Mouse (Mus musculus) B cell, adult 67 days (primary cell): ENCODE results near the gene Zbtb16. TPM values are rescaled to one million over a fixed set of nuclear protein-coding genes. Genes with fewer than 3 reads are reported as not detected.

Experiments
- total RNA-seq, 2 experiments: library from RNA; stranded (reverse); gene quantifications; 4 replicates each; pipeline ENCODE4 v1.2.4; 2023

The Zbtb16 gene
- total RNA-seq, result under 1 TPM; 0.23 to 0.30 TPM

DNA sequence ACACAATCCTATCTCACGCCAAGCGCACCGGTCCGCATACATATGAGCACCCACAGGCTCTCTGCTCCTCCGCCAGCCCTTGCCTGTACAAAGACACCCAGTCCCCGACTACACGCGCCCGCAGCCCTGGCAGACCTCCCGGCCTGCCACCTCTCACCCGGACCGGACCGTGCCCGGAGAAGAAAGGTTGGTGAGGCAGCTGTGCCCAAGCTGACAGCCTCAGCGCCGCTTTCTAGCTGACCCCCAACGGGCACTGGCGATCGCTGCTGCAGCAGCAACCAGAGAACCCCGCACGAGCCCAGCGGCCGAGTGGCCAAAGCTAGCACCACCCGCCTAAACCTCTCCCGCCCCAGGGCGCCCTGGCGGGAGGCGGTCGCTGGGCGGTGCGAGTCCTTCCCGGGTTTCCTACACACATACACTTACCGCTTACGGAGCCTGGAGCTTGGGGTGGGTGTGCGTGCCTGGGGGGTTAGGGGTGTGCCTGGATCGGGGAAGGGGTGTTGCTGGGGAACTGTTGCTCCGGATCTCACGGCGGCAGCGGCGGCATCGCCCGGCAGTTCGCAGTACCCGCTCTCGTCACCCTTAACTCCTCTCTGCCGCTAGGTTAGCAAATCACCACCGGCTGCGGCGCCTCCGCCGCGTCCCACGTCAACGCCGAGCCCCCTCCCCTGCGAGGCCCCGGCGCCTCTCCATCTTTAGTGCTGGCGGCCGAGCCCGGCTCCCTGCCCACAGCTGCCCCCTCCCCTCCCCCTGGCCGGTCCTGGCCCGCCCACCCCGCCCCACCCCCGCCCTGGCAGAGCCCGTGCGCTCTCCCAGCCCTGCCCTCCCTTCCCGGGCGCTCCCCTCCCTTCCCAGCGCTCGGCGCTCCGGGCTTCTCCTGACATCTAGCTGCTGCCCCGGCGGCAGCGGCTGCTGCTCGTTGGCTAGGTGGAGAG, at the start of gene Zbtb16:
Gene Zbtb16 (minus strand): TSS at position 592 of the 935 bp plus-strand sequence.

DNA sequence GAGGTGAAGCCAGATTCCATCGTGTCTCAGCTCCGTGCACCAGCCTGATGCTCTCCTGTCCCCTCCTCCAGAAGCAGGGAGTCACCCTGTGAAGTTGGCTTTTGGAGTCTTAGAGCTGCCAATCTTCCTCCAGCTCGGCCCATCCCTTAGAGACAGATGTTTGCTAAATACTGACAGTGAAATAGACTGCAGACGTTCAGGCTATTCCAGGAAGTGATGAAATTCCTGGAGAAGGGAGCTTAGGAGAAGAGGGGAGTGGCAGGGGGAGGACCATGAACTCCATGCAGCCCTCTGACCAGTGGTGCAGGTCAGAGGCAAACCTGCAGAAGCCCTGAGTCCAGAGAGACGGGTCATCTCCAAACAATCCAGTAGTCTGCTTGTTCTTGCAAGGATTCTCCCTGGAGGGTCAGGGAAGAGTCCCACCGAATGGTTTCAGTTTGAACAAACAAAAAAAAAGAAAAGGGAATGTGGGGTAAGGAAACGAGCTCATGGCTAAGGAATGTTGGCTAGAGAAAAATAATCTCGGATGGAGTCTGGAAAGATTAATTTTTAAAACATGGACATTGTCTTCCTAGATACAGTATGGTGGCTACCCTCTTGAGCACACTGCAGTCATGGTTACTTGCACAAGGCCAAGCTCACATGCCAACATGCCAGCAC, 231.0 kb downstream of the Zbtb16 start, which contains the start of gene Nnmt:
Gene Nnmt (minus strand): TSS at position 215 of the 660 bp plus-strand sequence.

Other genes starting within 250 kb of the Zbtb16 start
- not detected for gene Nnmt, start 231.1 kb downstream of the Zbtb16 start, total RNA-seq
- gene Htr3a, start 74.9 kb upstream of the Zbtb16 start, total RNA-seq, result not detected
- not detected for gene Htr3b, start 128.8 kb upstream of the Zbtb16 start, total RNA-seq
- gene Usp28, start 149.2 kb upstream of the Zbtb16 start, total RNA-seq, result 10 to 100 TPM; 44.9 to 51.9 TPM
- gene Zw10, start 219.4 kb upstream of the Zbtb16 start, total RNA-seq, result 10 to 100 TPM; 42.5 to 47.7 TPM
- gene Tmprss5, start 245.0 kb upstream of the Zbtb16 start, total RNA-seq, result not detected